27 mouse cellular contexts compared by ENCODE assay signal in the genomic region with DNA sequence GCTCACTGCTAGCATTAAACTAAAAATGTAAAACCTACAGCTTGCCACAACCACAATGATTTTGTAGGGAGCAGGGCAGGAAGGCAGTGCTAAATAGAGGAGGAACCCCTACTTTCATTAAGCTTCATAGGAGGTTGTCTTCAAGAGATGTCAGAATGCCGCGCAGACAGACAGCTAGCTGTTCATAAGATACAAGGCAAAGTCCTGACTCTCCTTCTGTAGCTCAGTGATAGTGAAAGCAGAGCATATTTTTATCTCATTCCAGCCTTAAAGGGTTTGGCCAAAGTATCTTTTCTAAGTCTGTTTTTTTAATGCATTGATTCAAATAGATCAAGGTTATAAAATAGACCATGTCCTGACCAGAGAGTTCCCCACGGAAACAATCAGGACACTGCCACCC.
"Had no signal": no experiment of that assay in that cellular context is flagged by ENCODE, and none has a peak within 500 bp of the region (broad histone marks: within the 10 kb centered on the region; RNA-seq: fewer than 3 reads in every experiment).

No protein-coding gene starts in this region.

- H3K9me3 ChIP-seq: heart, embryonic 13.5 days; heart, embryonic 15.5 days; hindbrain, embryonic 12.5 days; intestine, embryonic 15.5 days; limb, embryonic 10.5 days; limb, embryonic 12.5 days; liver, embryonic 13.5 days had no signal

- H3K36me3 ChIP-seq: intestine, embryonic 15.5 days had no signal

- H3K4me3 ChIP-seq: gastrocnemius, adult 2 months; heart, adult 2 months; heart, embryonic 13.5 days; heart, embryonic 15.5 days; hindbrain, embryonic 12.5 days; intestine, embryonic 15.5 days; layer of hippocampus, adult 2 months; left cerebral cortex, adult 2 months; limb, embryonic 10.5 days; limb, embryonic 12.5 days; liver, embryonic 13.5 days had no signal

- ATAC-seq: hindbrain, embryonic 16.5 days; inflammation-experienced regulatory T-cells, adult 6 months; intestine, embryonic 15.5 days; intestine, postnatal 0 days had no signal

- H3K4me2 ChIP-seq: heart, embryonic 11.5 days; heart, embryonic 13.5 days; heart, embryonic 15.5 days; hindbrain, embryonic 12.5 days; hindbrain, embryonic 14.5 days; intestine, embryonic 15.5 days; limb, embryonic 12.5 days; liver, embryonic 13.5 days had no signal

- H3K27ac ChIP-seq: gastrocnemius, adult 2 months; heart, adult 2 months; heart, embryonic 13.5 days; heart, embryonic 15.5 days; hindbrain, embryonic 12.5 days; hindbrain, embryonic 14.5 days; intestine, embryonic 15.5 days; layer of hippocampus, adult 2 months; left cerebral cortex, adult 2 months; limb, embryonic 10.5 days; limb, embryonic 12.5 days; liver, embryonic 13.5 days had no signal

- DNase-seq: gastrocnemius, adult 2 months; gastrocnemius, postnatal 10 days; gastrocnemius, postnatal 25 days; heart, adult 11 months; heart, adult 2 months; heart, postnatal 14 days; heart, postnatal 36 days; kidney, adult 18-20 months; kidney, adult 8-10 months; kidney, postnatal 10 days; kidney, postnatal 25 days; kidney, postnatal 4 days; liver; liver, embryonic 13.5 days had no signal

- H3K9ac ChIP-seq: heart, embryonic 13.5 days; heart, embryonic 15.5 days; hindbrain, embryonic 12.5 days; hindbrain, embryonic 14.5 days; intestine, embryonic 15.5 days; limb, embryonic 12.5 days; liver, embryonic 13.5 days had no signal

- H3K4me1 ChIP-seq: hindbrain, embryonic 12.5 days; intestine, embryonic 15.5 days; limb, embryonic 10.5 days; limb, embryonic 12.5 days had no signal

- H3K27me3 ChIP-seq: heart, embryonic 13.5 days; heart, embryonic 15.5 days; hindbrain, embryonic 12.5 days; intestine, embryonic 15.5 days; limb, embryonic 12.5 days; liver, embryonic 13.5 days had no signal
